Mouse (Mus musculus) brain, embryonic 14.5 days (tissue): ENCODE measurements at regions not wholly inside any gene's neighbourhood (a gene's known extent, or its start where the extent isn't known, plus 50 kb on each side); places are given as distances from the start of the nearest gene placed in this dataset.

Source experiments
- CTCF ChIP-seq: fragments of 200-500 bp; IDR thresholded peaks from 2 replicates; pipeline ENCODE4 v1.5.1; 2012; ENCODE audit warnings: inconsistent platforms, mild to moderate bottlenecking, moderate library complexity, borderline replicate concordance; ENCODE audit not compliant: insufficient read depth, insufficient read length; ENCODE audit errors: extremely low read depth
- POLR2A ChIP-seq: fragments of 200-500 bp; IDR thresholded peaks from 2 replicates; pipeline ENCODE4 v1.6.1; 2012; ENCODE audit warnings: mild to moderate bottlenecking, inconsistent platforms, borderline replicate concordance; ENCODE audit not compliant: poor library complexity, insufficient read depth, insufficient read length, severe bottlenecking; ENCODE audit errors: extremely low read depth

DNA sequence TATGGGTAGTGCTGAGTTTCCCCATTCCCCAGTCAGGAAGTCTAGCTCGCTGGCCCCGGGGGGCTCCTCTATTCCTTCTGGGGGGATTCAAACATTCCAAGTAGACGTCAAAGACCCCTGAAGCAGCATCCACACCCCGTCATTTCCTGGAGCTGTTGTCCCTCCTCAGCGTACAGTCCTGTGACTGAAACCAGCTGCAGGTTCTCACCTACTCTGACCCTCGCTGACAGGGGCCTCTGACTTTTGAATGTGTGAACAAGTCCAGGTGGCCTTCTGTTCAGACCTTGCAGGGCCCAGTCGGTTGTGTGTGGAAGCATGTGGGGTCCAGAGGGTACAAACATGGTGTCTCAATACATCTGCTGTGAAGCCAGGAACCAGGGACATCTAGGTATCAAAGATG, 55.2 kb upstream of the Larp1 start:
- no peak for TF ChIP-seq POLR2A
- TF ChIP-seq CTCF = no peak
